Mouse (Mus musculus) ES-E14 (cell line): ENCODE measurements around the gene Uimc1. TPM values are rescaled to one million over a fixed set of nuclear protein-coding genes. Genes with fewer than 3 reads are reported as not detected.

Source experiments
- DNase-seq: peaks from one replicate; pipeline ENCODE4 v3.0.0-alpha.2; 2013; ENCODE audit warnings: low read depth, low spot score
- H3K27ac ChIP-seq: 2 replicates; pipeline ENCODE4 v1.5.1; 2012; ENCODE audit warnings: low read depth, mild to moderate bottlenecking, low read length, moderate library complexity, mixed read lengths; ENCODE audit not compliant: poor library complexity, insufficient read depth, severe bottlenecking
- H3K36me3 ChIP-seq: 2 replicates; pipeline ENCODE4 v1.6.1; 2012; ENCODE audit warnings: mild to moderate bottlenecking, low read length, moderate library complexity, mixed read lengths; ENCODE audit not compliant: control insufficient read depth, poor library complexity, insufficient read depth, severe bottlenecking
- H3K4me1 ChIP-seq, 2 experiments: fragments of 150-350 bp in 1 of 2; sonication (generic) in 1 of 2; 2 replicates each; pipeline ENCODE4 v1.6.1; 2012; ENCODE audit warnings: low read length in 2 of 2, mild to moderate bottlenecking in 1 of 2, mixed read lengths in 1 of 2; ENCODE audit not compliant: control insufficient read depth in 2 of 2, insufficient read depth in 2 of 2, poor library complexity in 1 of 2
- H3K4me3 ChIP-seq, 2 experiments: fragments of 150-350 bp in 1 of 2; sonication (generic) in 1 of 2; 2 replicates each; pipeline ENCODE4 v1.5.1; 2012; ENCODE audit warnings: low read length in 2 of 2, low read depth in 1 of 2, mild to moderate bottlenecking in 1 of 2, mixed read lengths in 1 of 2; ENCODE audit not compliant: insufficient read depth in 1 of 2, poor library complexity in 1 of 2, severe bottlenecking in 1 of 2
- H3K9ac ChIP-seq: 2 replicates; pipeline ENCODE4 v1.6.1; 2012; ENCODE audit warnings: low read depth, mild to moderate bottlenecking, low read length, mixed read lengths; ENCODE audit not compliant: poor library complexity, insufficient read depth, severe bottlenecking
- H3K9me3 ChIP-seq: fragments of 150-350 bp; sonication (generic); 2 replicates; pipeline ENCODE4 v1.6.1; 2012; ENCODE audit warnings: low read depth, mild to moderate bottlenecking, low read length; ENCODE audit not compliant: control insufficient read depth, insufficient read depth
- CHD2 ChIP-seq: IDR thresholded peaks from 2 replicates; pipeline ENCODE4 v1.6.1; 2014; ENCODE audit warnings: mild to moderate bottlenecking, low read depth, low read length, inconsistent platforms
- HCFC1 ChIP-seq: IDR thresholded peaks from 2 replicates; pipeline ENCODE4 v1.6.1; 2012; ENCODE audit warnings: low read length, inconsistent platforms, borderline replicate concordance; ENCODE audit not compliant: insufficient read depth
- MAFK ChIP-seq: IDR thresholded peaks from 2 replicates; pipeline ENCODE4 v1.6.1; 2014; ENCODE audit warnings: mild to moderate bottlenecking, low read depth, low read length, inconsistent platforms; ENCODE audit not compliant: insufficient read depth
- ZC3H11A ChIP-seq: IDR thresholded peaks from 2 replicates; pipeline ENCODE4 v1.6.1; 2012; ENCODE audit warnings: low read depth, mild to moderate bottlenecking, inconsistent platforms, low read length, borderline replicate concordance
- ZNF384 ChIP-seq: IDR thresholded peaks from 2 replicates; pipeline ENCODE4 v1.6.1; 2012; ENCODE audit warnings: low read depth, low read length, inconsistent platforms
- in situ Hi-C, 2 experiments: fragments of 600-800 bp; cut with MboI; formaldehyde crosslinking; loops; one replicate each; pipeline ENCODE4 v1.15.1; 2025; ENCODE audit warnings: low sequenced_read_pairs in 2 of 2, inconsistent platforms in 1 of 2; ENCODE audit not compliant: unreplicated experiment in 2 of 2
- total RNA-seq: library from RNA; depleted of rRNA; stranded (reverse); fragments of 300-350 nt; gene quantifications from 2 replicates; pipeline ENCODE4 v1.2.3, GENCODE M21; 2012; rRNA removed

Gene Uimc1
- 70.9 and 77.6 TPM in 2 replicates for total RNA-seq

- Histone ChIP-seq H3K4me3 (peak within 1 kb of the TSS; percentile 74 to 98), H3K4me1 (no peaks in the 10 kb centered on the region), H3K36me3 (no peaks in the 10 kb centered on the region), H3K27ac (peak within 1 kb of the TSS; percentile 67), H3K9ac (peak within 1 kb of the TSS; percentile 92), H3K9me3 (no peaks in the 10 kb centered on the region)
- DNase-seq = peak; percentile 72
- TF ChIP-seq HCFC1 = no peak
- no peak for TF ChIP-seq MAFK
- no peak for TF ChIP-seq ZC3H11A
- TF ChIP-seq ZNF384 = no peak
- TF ChIP-seq CHD2 = no peak
- in situ Hi-C loops = no loop called here
Measured at GRCm38 (mm10) chr13:55099726-55100478, at the start of gene Uimc1. TSS of gene Uimc1 (minus strand) at chr13:55100300.

- in situ Hi-C loops = no loop called here
- no peak overlapping the region for H3K4me3 ChIP-seq
Measured at GRCm38 (mm10) chr13:55140271-55140670, 40.2 kb upstream of the Uimc1 start.

GRCm38 (mm10) chr13:55135382-55135781 is 35.3 kb upstream of the Uimc1 start:
- DNase-seq = no peak
- Histone ChIP-seq H3K36me3 (peaks cover 14% of the 10 kb centered on the region; the same call in 1 of the 2 replicates), H3K27ac (no peak overlapping the region), H3K4me3 (no peak overlapping the region), H3K9me3 (no peaks in the 10 kb centered on the region), H3K9ac (no peak overlapping the region; the same call in 1 of the 2 replicates), H3K4me1 (peaks cover 0 to 3% of the 10 kb centered on the region in 2 experiments; a peak in 1 of 4 replicates)
- TF ChIP-seq ZNF384 = peak; percentile 97
- no peak for TF ChIP-seq CHD2
- in situ Hi-C loops = no loop called here

More at GRCm38 (mm10) chr13:55140271-55140670, 40.2 kb upstream of the Uimc1 start:
- H3K36me3 ChIP-seq = no peaks in the 10 kb centered on the region
- H3K4me1 ChIP-seq = peaks cover 0 to 3% of the 10 kb centered on the region in 2 experiments; a peak in 1 of 4 replicates
- H3K9me3 ChIP-seq = no peaks in the 10 kb centered on the region
- no peak overlapping the region for H3K9ac ChIP-seq
- DNase-seq = no peak
- no peak overlapping the region for H3K27ac ChIP-seq
- no peak for TF ChIP-seq ZNF384
- no peak for TF ChIP-seq MAFK
- no peak for TF ChIP-seq CHD2

GRCm38 (mm10) chr13:55133448-55133847 is 33.3 kb upstream of the Uimc1 start, which contains the start of gene Gm17617:
TSS of gene Gm17617 (minus strand) at chr13:55133548.
- no peaks in the 10 kb centered on the region for H3K9me3 ChIP-seq
- DNase-seq = no peak
- peaks cover 0 to 3% of the 10 kb centered on the region in 2 experiments; a peak in 1 of 4 replicates for H3K4me1 ChIP-seq
- no peak within 1 kb of the TSS for H3K27ac ChIP-seq
- H3K4me3 ChIP-seq = no peak within 1 kb of the TSS
- no peak for TF ChIP-seq ZC3H11A
- TF ChIP-seq ZNF384 = no peak
- H3K36me3 ChIP-seq = peaks cover 14% of the 10 kb centered on the region; the same call in 1 of the 2 replicates
- H3K9ac ChIP-seq = no peak within 1 kb of the TSS
- in situ Hi-C loops = no loop called here

GRCm38 (mm10) chr13:55124903-55125302 is 24.8 kb upstream of the Uimc1 start:
- peaks cover 25% of the 10 kb centered on the region for H3K36me3 ChIP-seq
- no peak for TF ChIP-seq CHD2
- no peak for TF ChIP-seq ZNF384
- TF ChIP-seq HCFC1 = no peak
- no peak for TF ChIP-seq ZC3H11A
- TF ChIP-seq MAFK = no peak
- H3K9me3 ChIP-seq = no peaks in the 10 kb centered on the region
- no peaks in the 10 kb centered on the region for H3K4me1 ChIP-seq
- no peak overlapping the region for H3K4me3 ChIP-seq
- no peak overlapping the region for H3K27ac ChIP-seq
- no peak overlapping the region for H3K9ac ChIP-seq
- in situ Hi-C loops = no loop called here
- DNase-seq = no peak
